Mouse (Mus musculus) liver, embryonic 16.5 days (tissue): ENCODE results near the gene Pnpla2. TPM values are rescaled to one million over a fixed set of nuclear protein-coding genes. Genes with fewer than 3 reads are reported as not detected.

Experiments
- ATAC-seq: fragments of 200-750 bp; cut with Nextera tagmentation; 2 replicates; pipeline ENCODE4 v1.8.0; 2017; ENCODE audit warnings: low read depth, mild to moderate bottlenecking, moderate number of reproducible peaks, moderate library complexity
- H3K27ac ChIP-seq: fragments of 300-500 bp; sonication (generic); 2 replicates; pipeline ENCODE4 v1.5.1; 2014; ENCODE audit warnings: mild to moderate bottlenecking, low read length
- H3K27me3 ChIP-seq: fragments of 300-500 bp; sonication (generic); 2 replicates; pipeline ENCODE4 v1.6.1; 2014; ENCODE audit warnings: low read depth, low read length, mixed read lengths; ENCODE audit not compliant: control insufficient read depth, insufficient read depth
- H3K36me3 ChIP-seq: fragments of 300-500 bp; sonication (generic); 2 replicates; pipeline ENCODE4 v1.6.1; 2014; ENCODE audit warnings: mild to moderate bottlenecking; ENCODE audit not compliant: control insufficient read depth, insufficient read depth
- H3K4me1 ChIP-seq: fragments of 300-500 bp; sonication (generic); 2 replicates; pipeline ENCODE4 v1.6.1; 2014; ENCODE audit warnings: low read depth, low read length, mixed read lengths; ENCODE audit not compliant: control insufficient read depth
- H3K4me2 ChIP-seq: fragments of 300-500 bp; sonication (generic); 2 replicates; pipeline ENCODE4 v1.6.1; 2014; ENCODE audit warnings: low read depth, low read length, mixed read lengths
- H3K4me3 ChIP-seq: fragments of 300-500 bp; sonication (generic); 2 replicates; pipeline ENCODE4 v1.5.1; 2014; ENCODE audit warnings: low read depth, mild to moderate bottlenecking, low read length
- H3K9ac ChIP-seq: fragments of 300-500 bp; sonication (generic); 2 replicates; pipeline ENCODE4 v1.6.1; 2014; ENCODE audit warnings: low read depth, low read length
- H3K9me3 ChIP-seq: fragments of 300-500 bp; sonication (generic); replicated peaks from 2 replicates; pipeline ENCODE4 v1.6.1; 2016; ENCODE audit warnings: low read length; ENCODE audit not compliant: control insufficient read depth
- WGBS: fragments of 180-500 bp; shearing (Covaris S2); extraction: QIAGEN DNeasy Blood & Tissue Kit; methylation state at CpG from one replicate; pipeline ENCODE4 v1.1.7; 2014; ENCODE audit not compliant: insufficient replicate concordance; 5-methylcytosine and 5-hydroxymethylcytosine counted together
- polyA plus RNA-seq: library from polyadenylated mRNA; unstranded; fragments of >200 nt; fragmentation: Nextera tagmentation; extraction: Ambion mirVana; gene quantifications from 2 replicates; pipeline ENCODE4 v1.2.1, GENCODE M21; 2015

Pnpla2 gene
- polyA plus RNA-seq, 1 experiment from 2014 or later, result 15.5 TPM

GRCm38 (mm10) chr7:141435129-141435855 is 19.7 kb upstream of the Pnpla2 start:
- Histone ChIP-seq H3K4me2 (peak overlapping the region; percentile 82), H3K9ac (peak overlapping the region; percentile 63), H3K9me3 (no peaks in the 10 kb centered on the region), H3K4me3 (peak overlapping the region; percentile 60), H3K4me1 (peaks cover 44% of the 10 kb centered on the region), H3K27me3 (no peaks in the 10 kb centered on the region), H3K36me3 (peaks cover 21% of the 10 kb centered on the region), H3K27ac (peak overlapping the region; percentile 56; the same call in 1 of the 2 replicates)
- peak; percentile 71 for ATAC-seq
- 4% methylated on average over 17 of the region's 17 CpGs for WGBS

- 67% methylated on average over 9 of the region's 9 CpGs for WGBS
- Histone ChIP-seq H3K4me3 (peak overlapping the region; percentile 60; the same call in 1 of the 2 replicates), H3K27ac (peak overlapping the region; percentile 66), H3K4me2 (peak overlapping the region; percentile 92), H3K4me1 (peaks cover 49% of the 10 kb centered on the region), H3K9ac (no peak overlapping the region), H3K36me3 (peaks cover 23% of the 10 kb centered on the region), H3K9me3 (no peaks in the 10 kb centered on the region), H3K27me3 (no peaks in the 10 kb centered on the region)
- ATAC-seq, result no peak
Observed at GRCm38 (mm10) chr7:141435856-141436522, 19.0 kb upstream of the Pnpla2 start.

- no peaks in the 10 kb centered on the region for H3K9me3 ChIP-seq
- peak overlapping the region; percentile 66 for H3K27ac ChIP-seq
- no peak for ATAC-seq
- H3K4me2 ChIP-seq, result peak overlapping the region; percentile 92
- H3K27me3 ChIP-seq, result no peaks in the 10 kb centered on the region
- WGBS, result 40% methylated on average over 2 of the region's 2 CpGs
- peaks cover 27% of the 10 kb centered on the region for H3K36me3 ChIP-seq
- H3K4me1 ChIP-seq, result peaks cover 54% of the 10 kb centered on the region
- H3K9ac ChIP-seq, result peak overlapping the region; percentile 71; the same call in 1 of the 2 replicates
- H3K4me3 ChIP-seq, result peak overlapping the region; percentile 71
Observed at GRCm38 (mm10) chr7:141436523-141436892, 18.5 kb upstream of the Pnpla2 start.

- 6% methylated on average over 53 of the region's 53 CpGs for WGBS
- Histone ChIP-seq H3K27ac (peak within 1 kb of the TSS; percentile 66), H3K4me2 (peak within 1 kb of the TSS; percentile 92), H3K36me3 (peaks cover 30% of the 10 kb centered on the region), H3K4me1 (peaks cover 60% of the 10 kb centered on the region), H3K27me3 (no peaks in the 10 kb centered on the region), H3K9me3 (no peaks in the 10 kb centered on the region), H3K9ac (peak within 1 kb of the TSS; percentile 71), H3K4me3 (peak within 1 kb of the TSS; percentile 71)
- ATAC-seq, result peak; percentile 76
Observed at GRCm38 (mm10) chr7:141437178-141438120, 17.5 kb upstream of the Pnpla2 start, which contains the start of gene Slc25a22. Slc25a22 (minus strand) TSS chr7:141437892.

GRCm38 (mm10) chr7:141438201-141438968 is 16.6 kb upstream of the Pnpla2 start:
- H3K27ac ChIP-seq, result no peak overlapping the region
- no peak overlapping the region for H3K9ac ChIP-seq
- no peak overlapping the region for H3K4me3 ChIP-seq
- H3K9me3 ChIP-seq, result no peaks in the 10 kb centered on the region
- WGBS, result 87% methylated on average over 12 of the region's 12 CpGs
- H3K27me3 ChIP-seq, result no peaks in the 10 kb centered on the region
- no peak overlapping the region for H3K4me2 ChIP-seq
- no peak for ATAC-seq
- peaks cover 30% of the 10 kb centered on the region for H3K36me3 ChIP-seq
- H3K4me1 ChIP-seq, result peaks cover 70% of the 10 kb centered on the region

DNA sequence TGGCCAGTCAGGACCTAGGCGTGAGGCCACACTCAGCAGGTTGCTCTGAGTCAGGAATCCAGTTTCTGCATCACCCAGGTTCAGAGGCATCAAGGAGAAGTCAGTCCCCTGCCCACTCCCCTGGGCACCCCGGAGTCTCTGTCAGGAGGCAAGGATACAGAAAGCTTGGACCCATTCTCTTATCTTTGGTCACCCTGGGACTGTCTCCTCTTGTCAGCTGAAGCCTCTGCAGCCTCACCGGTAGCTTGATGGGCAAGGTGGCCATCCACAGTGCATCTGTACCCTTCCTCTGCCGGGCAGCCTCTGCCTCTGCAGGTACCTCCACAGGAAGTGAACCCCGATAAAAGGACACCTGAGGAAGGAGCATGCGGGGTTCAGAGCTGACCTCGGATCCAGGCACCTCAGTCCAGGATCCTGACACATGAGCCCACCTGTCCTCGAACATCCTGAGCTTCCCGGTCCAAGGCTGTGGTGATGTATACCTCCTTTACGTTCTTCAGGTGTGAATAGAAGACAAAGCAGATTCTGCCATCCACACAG is 15.8 kb upstream of the Pnpla2 start:
- ATAC-seq, result no peak
- Histone ChIP-seq H3K9ac (no peak overlapping the region), H3K9me3 (no peaks in the 10 kb centered on the region), H3K4me3 (no peak overlapping the region), H3K27ac (no peak overlapping the region), H3K36me3 (peaks cover 30% of the 10 kb centered on the region), H3K4me2 (no peak overlapping the region), H3K4me1 (peaks cover 68% of the 10 kb centered on the region), H3K27me3 (no peaks in the 10 kb centered on the region)
- 82% methylated on average over 10 of the region's 10 CpGs for WGBS

- no peak for ATAC-seq
- whole genome bisulfite sequencing, result 95% methylated on average over 11 of the region's 11 CpGs
Observed at GRCm38 (mm10) chr7:141439811-141440210, 15.2 kb upstream of the Pnpla2 start.

GRCm38 (mm10) chr7:141440613-141441012 is 14.4 kb upstream of the Pnpla2 start:
- Histone ChIP-seq H3K4me2 (no peak overlapping the region), H3K4me1 (peaks cover 60% of the 10 kb centered on the region), H3K36me3 (peaks cover 30% of the 10 kb centered on the region), H3K27me3 (no peaks in the 10 kb centered on the region), H3K4me3 (no peak overlapping the region), H3K27ac (no peak overlapping the region), H3K9me3 (no peaks in the 10 kb centered on the region), H3K9ac (no peak overlapping the region)
- 32% methylated on average over 6 of the region's 6 CpGs for WGBS
- ATAC-seq, result no peak

More at GRCm38 (mm10) chr7:141439811-141440210, 15.2 kb upstream of the Pnpla2 start:
- Histone ChIP-seq H3K27ac (no peak overlapping the region), H3K4me1 (peaks cover 67% of the 10 kb centered on the region), H3K4me2 (no peak overlapping the region), H3K27me3 (no peaks in the 10 kb centered on the region), H3K9me3 (no peaks in the 10 kb centered on the region), H3K36me3 (peaks cover 30% of the 10 kb centered on the region), H3K9ac (no peak overlapping the region), H3K4me3 (no peak overlapping the region)
